Mouse (Mus musculus): Measurements from ENCODE around the gene Pibf1. TPM values are rescaled to one million over a fixed set of nuclear protein-coding genes. Genes with fewer than 3 reads are reported as not detected.

The Pibf1 gene
- total RNA-seq, 2 experiments from 2014 or later = 11.8 to 13.3 TPM

DNA sequence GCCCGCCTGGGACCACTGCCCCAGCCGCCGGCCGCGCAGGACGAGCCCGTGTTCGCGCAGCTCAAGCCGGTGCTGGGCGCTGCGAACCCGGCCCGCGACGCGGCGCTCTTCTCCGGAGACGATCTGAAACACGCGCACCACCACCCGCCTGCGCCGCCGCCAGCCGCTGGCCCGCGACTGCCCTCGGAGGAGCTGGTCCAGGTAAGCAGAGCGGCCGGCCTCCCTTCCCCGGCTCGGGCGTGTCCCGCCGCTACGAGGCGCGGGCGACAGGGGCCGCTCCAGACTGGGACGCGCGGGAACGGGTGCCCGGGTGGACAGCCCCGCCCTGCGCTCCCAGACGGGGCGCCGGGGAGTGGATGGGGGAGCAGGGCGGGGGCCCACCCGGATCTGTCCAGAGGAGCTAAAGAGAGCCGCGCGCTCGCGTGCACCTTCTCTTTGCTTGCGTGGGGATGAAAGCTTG is 199.8 kb downstream of the Pibf1 start:
- DNase-seq (ENCODE audit: extremely low spot score in 1 of 2, low spot score in 2 of 2) = peak in 1 of 2 experiments; percentile 70
- intact Hi-C loops (cut with DNase I) = loop anchor here (5.0 kb wide), 2 partner anchors 137 to 598 kb away; no protein-coding TSS in a partner anchor

GRCm38 (mm10) chr14:99299701-99300191 is 200.5 kb downstream of the Pibf1 start:
- intact Hi-C loops (cut with DNase I) = loop anchor here (5.0 to 10.0 kb wide), 3 partner anchors 137 to 598 kb away; no protein-coding TSS in a partner anchor
- peak; percentile 18 to 37 for DNase-seq (ENCODE audit: extremely low spot score in 1 of 2, low spot score in 2 of 2)

DNA sequence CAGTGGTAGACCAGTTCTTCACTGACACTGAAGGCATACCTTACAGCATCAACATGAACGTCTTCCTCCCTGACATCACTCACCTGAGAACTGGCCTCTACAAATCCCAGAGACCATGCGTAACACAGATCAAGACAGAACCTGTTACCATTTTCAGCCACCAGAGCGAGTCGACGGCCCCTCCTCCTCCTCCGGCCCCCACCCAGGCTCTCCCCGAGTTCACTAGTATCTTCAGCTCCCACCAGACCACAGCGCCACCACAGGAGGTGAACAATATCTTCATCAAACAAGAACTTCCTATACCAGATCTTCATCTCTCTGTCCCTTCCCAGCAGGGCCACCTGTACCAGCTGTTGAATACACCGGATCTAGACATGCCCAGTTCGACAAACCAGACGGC is 202.2 kb downstream of the Pibf1 start:
- peak in 1 of 2 experiments; percentile 37 for DNase-seq (ENCODE audit: extremely low spot score in 1 of 2, low spot score in 2 of 2)
- intact Hi-C loops (cut with DNase I) = loop anchor here (10.0 kb wide), 1 partner anchor 443 kb away; no protein-coding TSS in a partner anchor

Other genes with a start within 250 kb of the Pibf1 start
- gene Rpl36a-ps1, start 105.1 kb upstream of the Pibf1 start, total RNA-seq (2021) = 1 to 10 TPM in 1 of 2 experiments, under 1 TPM in 1; 0.99 to 2.2 TPM
- gene Mzt1, start 53.3 kb upstream of the Pibf1 start, total RNA-seq (2021) = 10 to 100 TPM; 43.0 to 43.1 TPM
- gene Bora, start 53.2 kb upstream of the Pibf1 start, total RNA-seq (2021) = 1 to 10 TPM; 3.2 to 3.9 TPM
- gene Dis3, start 346 bp downstream of the Pibf1 start, total RNA-seq (2021) = 10 to 100 TPM; 21.1 to 27.0 TPM
- gene Klf5, start 199.3 kb downstream of the Pibf1 start, total RNA-seq (2021) = 10 to 100 TPM; 15.6 to 17.3 TPM

All from left cerebral cortex, postnatal 10 days (tissue).